Mouse (Mus musculus) hematopoietic stem cell, adult 5-6 weeks (primary cell): ENCODE measurements around the gene Znhit3. TPM values are rescaled to one million over a fixed set of nuclear protein-coding genes. Genes with fewer than 3 reads are reported as not detected.

Source experiments
- ATAC-seq, 2 experiments: fragments of 125-278 bp in 1 of 2; replicated peaks in 1 of 2; 2 replicates each; pipeline ENCODE4 v1.8.0; 2016 to 2017; ENCODE audit warnings: inconsistent platforms in 2 of 2, mild to moderate bottlenecking in 2 of 2, moderate number of reproducible peaks in 2 of 2, low read depth in 1 of 2, moderate TSS enrichment in 1 of 2; ENCODE audit not compliant: low FRiP score in 2 of 2, poor library complexity in 2 of 2, severe bottlenecking in 2 of 2, insufficient read depth in 1 of 2, low TSS enrichment in 1 of 2
- total RNA-seq: library from RNA; stranded (forward); fragments of 172-1452, 232-1000 nt; gene quantifications from 2 replicates; pipeline ENCODE4 v1.2.3, GENCODE M21; 2017

Znhit3 gene
- total RNA-seq, 1 experiment from 2014 or later, result 41.6 TPM

DNA sequence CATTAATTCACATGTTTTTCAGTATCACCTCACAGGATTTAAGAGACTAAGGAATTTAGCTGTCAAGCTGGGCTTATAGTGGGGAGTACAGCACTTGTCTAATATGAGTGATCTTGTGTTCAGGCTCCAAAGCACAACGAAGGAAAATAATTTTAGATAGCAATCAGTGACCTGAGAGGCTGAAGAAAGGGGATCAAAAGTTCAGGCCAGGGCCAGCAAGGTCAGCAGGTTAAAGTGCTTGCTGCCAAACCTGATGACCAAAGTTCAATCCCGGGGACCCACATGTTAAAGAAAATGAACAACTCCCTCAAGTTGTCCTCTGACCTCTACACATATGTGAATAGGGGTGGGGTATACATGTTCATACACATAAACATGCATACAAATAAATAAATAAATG, 50.9 kb downstream of the Znhit3 start:
- no peak for ATAC-seq

Other genes with a start within 250 kb of the Znhit3 start
- gene Mrm1, start 96.9 kb downstream of the Znhit3 start, total RNA-seq, result 9.5 and 21.7 TPM in 2 replicates
- gene Dhrs11, start 87.4 kb downstream of the Znhit3 start, total RNA-seq, result 21.3 and 22.0 TPM in 2 replicates
- gene Ggnbp2, start 45.5 kb downstream of the Znhit3 start, total RNA-seq, result 138 and 163 TPM in 2 replicates
- 1.8 and 4.1 TPM in 2 replicates for gene Myo19, start 36.2 kb downstream of the Znhit3 start, total RNA-seq
- 6.3 and 6.5 TPM in 2 replicates for gene Pigw, start 36.1 kb downstream of the Znhit3 start, total RNA-seq
- gene Car4, start 41.4 kb upstream of the Znhit3 start, total RNA-seq, result not detected in 2 replicates
- 18.5 and 23.6 TPM in 2 replicates for gene Usp32, start 223.8 kb upstream of the Znhit3 start, total RNA-seq